Mouse (Mus musculus): Measurements from ENCODE around the gene Klrb1. TPM values are rescaled to one million over a fixed set of nuclear protein-coding genes. Genes with fewer than 3 reads are reported as not detected.

The Klrb1 gene
- total RNA-seq, 4 experiments from 2014 or later: 0.52 to 0.66 TPM; not detected in 2

- no peak for DNase-seq (ENCODE audit: low spot score in 2 of 2)
Observed at GRCm38 (mm10) chr6:128734896-128735295, 12.0 kb upstream of the Klrb1 start.

GRCm38 (mm10) chr6:128733908-128734679, 11.2 kb upstream of the Klrb1 start:
- no peak for DNase-seq (ENCODE audit: low spot score in 2 of 2)

GRCm38 (mm10) chr6:128732032-128732431, 9.2 kb upstream of the Klrb1 start:
- no peak for DNase-seq (ENCODE audit: low spot score in 2 of 2)

- no peak for DNase-seq (ENCODE audit: low spot score in 2 of 2)
Observed at GRCm38 (mm10) chr6:128701691-128702090, 21.2 kb downstream of the Klrb1 start.

GRCm38 (mm10) chr6:128679574-128679973, 43.3 kb downstream of the Klrb1 start:
- DNase-seq (ENCODE audit: low spot score in 2 of 2): no peak

- DNase-seq (ENCODE audit: low spot score in 2 of 2): no peak
Observed at GRCm38 (mm10) chr6:128669936-128670335, 52.9 kb downstream of the Klrb1 start.

GRCm38 (mm10) chr6:128662206-128662605, 60.7 kb downstream of the Klrb1 start, which contains the start of gene Clec2h:
TSS of gene Clec2h (plus strand) at chr6:128662385.
- DNase-seq (ENCODE audit: low spot score in 2 of 2): no peak

- no peak for DNase-seq (ENCODE audit: low spot score in 2 of 2)
Observed at GRCm38 (mm10) chr6:128661249-128661648, 61.6 kb downstream of the Klrb1 start.

Other genes starting within 250 kb of the Klrb1 start
- gene Pzp, start 196.3 kb downstream of the Klrb1 start, total RNA-seq (2022): not detected
- gene A2ml1, start 141.5 kb downstream of the Klrb1 start, total RNA-seq (2022): 10 to 100 TPM in 2 of 4 experiments, 1 to 10 TPM in 2; 7.2 to 13.6 (median 10.1) TPM
- gene Klrb1a, start 99.5 kb downstream of the Klrb1 start, total RNA-seq (2022): not detected
- not detected for gene Clec2h, start 60.7 kb downstream of the Klrb1 start, total RNA-seq (2022)
- gene Klrb1c, start 66.2 kb upstream of the Klrb1 start, total RNA-seq (2022): under 1 TPM in 2 of 4 experiments, not detected in 2; 0.12 to 0.25 TPM
- gene Gm44511, start 103.3 kb upstream of the Klrb1 start, total RNA-seq (2022): 1 to 10 TPM in 1 of 4 experiments, not detected in 3; 1.1 TPM
- 1 to 10 TPM in 1 of 4 experiments, under 1 TPM in 1, not detected in 2; 0.40 to 1.3 TPM for gene Klrb1b, start 103.3 kb upstream of the Klrb1 start, total RNA-seq (2022)
- gene Clec2i, start 164.5 kb upstream of the Klrb1 start, total RNA-seq (2022): not detected
- 1 to 10 TPM; 2.0 to 2.9 (median 2.1) TPM for gene BC035044, start 168.1 kb upstream of the Klrb1 start, total RNA-seq (2022)
- gene Clec2g, start 211.3 kb upstream of the Klrb1 start, total RNA-seq (2022): 1 to 10 TPM in 1 of 4 experiments, under 1 TPM in 1, not detected in 2; 0.69 to 1.0 TPM